In the genomic region with DNA sequence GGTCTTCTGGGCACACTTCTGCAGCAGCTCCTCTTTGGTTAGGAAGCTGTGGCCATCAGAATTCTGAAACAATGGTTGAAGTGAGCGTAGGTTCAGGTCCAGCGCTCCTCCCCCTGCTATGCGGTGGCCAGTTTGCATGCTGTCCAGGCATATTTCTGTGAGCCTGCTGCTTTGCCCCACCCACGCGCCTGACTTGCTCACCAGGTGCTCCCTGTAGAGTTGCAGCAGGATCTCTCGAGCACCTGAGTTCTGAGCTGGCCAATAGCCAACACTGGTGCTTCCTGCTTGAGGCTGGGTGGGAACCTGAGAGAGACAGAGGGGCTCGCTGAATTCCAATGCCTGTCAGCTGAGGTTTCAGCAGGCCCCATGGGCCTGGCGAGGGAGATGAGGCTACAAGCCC, we compare ENCODE assay signal across 14 mouse cellular contexts. TPM values are rescaled to one million over a fixed set of nuclear protein-coding genes. Genes with fewer than 3 reads are reported as not detected.
DNase-seq lines count a peak whose midpoint lies in the region; ATAC-seq lines count a peak whose summit lies in the region.
"Had no signal": no experiment of that assay in that cellular context is flagged by ENCODE, and none has a peak within 500 bp of the region (broad histone marks: within the 10 kb centered on the region; RNA-seq: fewer than 3 reads in every experiment).

No protein-coding gene starts in this region.

- peaks cover 25% of the 10 kb centered on the region for H3K36me3 ChIP-seq in heart, embryonic 11.5 days (ENCODE audit: control insufficient read depth, insufficient read depth, low read length)
- peaks cover 48% of the 10 kb centered on the region for H3K36me3 ChIP-seq in neural tube, embryonic 12.5 days
- peaks cover 49% of the 10 kb centered on the region for H3K36me3 ChIP-seq in embryonic facial prominence, embryonic 15.5 days

- no peak overlapping the region for H3K9ac ChIP-seq in heart, embryonic 11.5 days (ENCODE audit: low read depth, low read length)
- H3K9ac ChIP-seq in neural tube, embryonic 12.5 days, result 0 out of 2 replicates have a peak overlapping the region, but pooled peaks have one; percentile 21
- no peak overlapping the region for H3K9ac ChIP-seq in embryonic facial prominence, embryonic 15.5 days
- H3K9ac ChIP-seq: liver, embryonic 12.5 days had no signal

- 87% methylated on average over 8 of the region's 8 CpGs for WGBS in heart, embryonic 11.5 days (ENCODE audit: insufficient replicate concordance)
- 93% methylated on average over 8 of the region's 8 CpGs for WGBS in neural tube, embryonic 12.5 days
- 74% methylated on average over 8 of the region's 8 CpGs for WGBS in embryonic facial prominence, embryonic 15.5 days

- DNase-seq in heart, postnatal 36 days, result no peak
- no peak for DNase-seq in neural tube, embryonic 10.5 days (ENCODE audit: extremely low spot score, low spot score)
- peak; percentile 60 to 80 for DNase-seq in lung, postnatal 4 days
- DNase-seq: adrenal gland, postnatal 25 days; right cerebral cortex, adult 18-20 months had no signal

- no peaks in the 10 kb centered on the region for H3K27me3 ChIP-seq in heart, embryonic 11.5 days (ENCODE audit: control insufficient read depth, insufficient read depth, low read length)
- no peaks in the 10 kb centered on the region for H3K27me3 ChIP-seq in neural tube, embryonic 12.5 days (replicated peaks)
- no peaks in the 10 kb centered on the region for H3K27me3 ChIP-seq in embryonic facial prominence, embryonic 15.5 days
- H3K27me3 ChIP-seq: CH12.LX; liver, embryonic 12.5 days had no signal

- H3K9me3 ChIP-seq in heart, embryonic 11.5 days (replicated peaks; ENCODE audit: control insufficient read depth, low read length), result no peaks in the 10 kb centered on the region
- no peaks in the 10 kb centered on the region for H3K9me3 ChIP-seq in neural tube, embryonic 12.5 days
- H3K9me3 ChIP-seq in embryonic facial prominence, embryonic 15.5 days (replicated peaks), result no peaks in the 10 kb centered on the region
- H3K9me3 ChIP-seq: liver, embryonic 12.5 days had no signal

- H3K4me3 ChIP-seq in heart, embryonic 11.5 days (ENCODE audit: low read depth, low read length), result no peak overlapping the region
- no peak overlapping the region for H3K4me3 ChIP-seq in neural tube, embryonic 12.5 days
- no peak overlapping the region; the same call in 1 of the 2 replicates for H3K4me3 ChIP-seq in embryonic facial prominence, embryonic 15.5 days (replicated peaks)

- no peak overlapping the region for H3K27ac ChIP-seq in heart, embryonic 11.5 days (ENCODE audit: low read depth, low read length)
- H3K27ac ChIP-seq in neural tube, embryonic 12.5 days, result no peak overlapping the region
- H3K27ac ChIP-seq in embryonic facial prominence, embryonic 15.5 days (replicated peaks), result peak overlapping the region; percentile 39; the same call in 1 of the 2 replicates

- 0 out of 2 replicates have a peak overlapping the region, but pooled peaks have one; percentile 1 for H3K4me2 ChIP-seq in heart, embryonic 11.5 days
- no peak overlapping the region; the same call in 1 of the 2 replicates for H3K4me2 ChIP-seq in neural tube, embryonic 12.5 days (replicated peaks)
- peak overlapping the region; percentile 86; the same call in 1 of the 2 replicates for H3K4me2 ChIP-seq in embryonic facial prominence, embryonic 15.5 days (replicated peaks)

- ATAC-seq in heart, embryonic 11.5 days (replicated peaks; ENCODE audit: insufficient number of reproducible peaks, low FRiP score, low TSS enrichment), result no peak
- no peak for ATAC-seq in neural tube, embryonic 12.5 days (ENCODE audit: low FRiP score, low read depth)
- no peak for ATAC-seq in embryonic facial prominence, embryonic 15.5 days (ENCODE audit: insufficient number of reproducible peaks, low FRiP score, low TSS enrichment, low read depth)
- no peak for ATAC-seq in inflammation-experienced regulatory T-cells, adult 6 months
- ATAC-seq in megakaryocyte progenitor cell, adult 5-6 weeks (replicated peaks; ENCODE audit: poor library complexity), result no peak
- ATAC-seq: intestine, embryonic 16.5 days; liver, embryonic 12.5 days had no signal

- intact Hi-C loops in heart, postnatal 36 days (cut with DNase I), result loop anchor here (2.0 to 5.0 kb wide), 3 partner anchors 21 to 119 kb away; a partner anchor contains a TSS

- peaks cover 11% of the 10 kb centered on the region; the same call in 1 of the 2 replicates for H3K4me1 ChIP-seq in heart, embryonic 11.5 days (ENCODE audit: control insufficient read depth, insufficient read depth, low read length)
- H3K4me1 ChIP-seq in neural tube, embryonic 12.5 days, result peaks cover 12% of the 10 kb centered on the region
- peaks cover 34% of the 10 kb centered on the region for H3K4me1 ChIP-seq in embryonic facial prominence, embryonic 15.5 days

RNA-seq across cellular contexts. Expression of a gene that starts 1.9 kb away (rescaled TPM):
- polyA plus RNA-seq in heart, embryonic 11.5 days (2014; fragmentation: Nextera tagmentation; extraction: Ambion mirVana), result 32.2 and 40.0 TPM in 2 replicates
- 10 to 100 TPM; 19.6 to 23.7 TPM for total RNA-seq in heart, postnatal 36 days (2021)
- 44.6 and 47.9 TPM in 2 replicates for polyA plus RNA-seq in neural tube, embryonic 12.5 days (2016; fragmentation: Nextera tagmentation; extraction: Ambion mirVana)
- 44.1 and 45.2 TPM in 2 replicates for polyA plus RNA-seq in embryonic facial prominence, embryonic 15.5 days (2015; fragmentation: Nextera tagmentation; extraction: Ambion mirVana)
- 10 to 100 TPM; 34.4 to 61.6 (median 36.6) TPM for polyA plus RNA-seq in inflammation-experienced regulatory T-cells, adult 6 months (2017; shearing (Covaris generic))
- 20.4 and 28.8 TPM in 2 replicates for total RNA-seq in megakaryocyte progenitor cell, adult 5-6 weeks (2015)
- total RNA-seq in megakaryocyte progenitor cell, adult 5-6 weeks (2017), result 10.3 and 11.6 TPM in 2 replicates

RNA-seq across cellular contexts. Expression of a gene that starts 4.0 kb away (rescaled TPM):
- 2,455 and 2,528 TPM in 2 replicates for polyA plus RNA-seq in heart, embryonic 11.5 days (2014; fragmentation: Nextera tagmentation; extraction: Ambion mirVana)
- total RNA-seq in heart, postnatal 36 days (2021), result 100 to 1,000 TPM; 174 to 188 TPM
- 3,361 and 3,377 TPM in 2 replicates for polyA plus RNA-seq in neural tube, embryonic 12.5 days (2016; fragmentation: Nextera tagmentation; extraction: Ambion mirVana)
- polyA plus RNA-seq in embryonic facial prominence, embryonic 15.5 days (2015; fragmentation: Nextera tagmentation; extraction: Ambion mirVana), result 2,278 and 2,311 TPM in 2 replicates
- 1,000 to 10,000 TPM; 1,933 to 3,699 (median 2,060) TPM for polyA plus RNA-seq in inflammation-experienced regulatory T-cells, adult 6 months (2017; shearing (Covaris generic))
- total RNA-seq in megakaryocyte progenitor cell, adult 5-6 weeks (2015), result 1,737 and 1,793 TPM in 2 replicates
- total RNA-seq in megakaryocyte progenitor cell, adult 5-6 weeks (2017), result 1,233 and 1,355 TPM in 2 replicates

RNA-seq across cellular contexts. Expression of a gene that starts 12.5 kb away (rescaled TPM):
- polyA plus RNA-seq in heart, embryonic 11.5 days (2014; fragmentation: Nextera tagmentation; extraction: Ambion mirVana), result 72.2 and 72.5 TPM in 2 replicates
- 1 to 10 TPM; 9.0 to 9.8 TPM for total RNA-seq in heart, postnatal 36 days (2021)
- polyA plus RNA-seq in neural tube, embryonic 12.5 days (2016; fragmentation: Nextera tagmentation; extraction: Ambion mirVana), result 58.3 and 60.3 TPM in 2 replicates
- polyA plus RNA-seq in embryonic facial prominence, embryonic 15.5 days (2015; fragmentation: Nextera tagmentation; extraction: Ambion mirVana), result 219 and 226 TPM in 2 replicates
- 1 to 10 TPM; 2.9 to 4.3 (median 3.8) TPM for polyA plus RNA-seq in inflammation-experienced regulatory T-cells, adult 6 months (2017; shearing (Covaris generic))
- 0.54 TPM in 1 of 2 replicates, not detected in the other for total RNA-seq in megakaryocyte progenitor cell, adult 5-6 weeks (2015)
- not detected in 2 replicates for total RNA-seq in megakaryocyte progenitor cell, adult 5-6 weeks (2017)

RNA-seq across cellular contexts. Expression of a gene that starts 17.3 kb away (rescaled TPM):
- not detected in 2 replicates for polyA plus RNA-seq in heart, embryonic 11.5 days (2014; fragmentation: Nextera tagmentation; extraction: Ambion mirVana)
- under 1 TPM; 0.58 to 0.70 TPM for total RNA-seq in heart, postnatal 36 days (2021)
- polyA plus RNA-seq in neural tube, embryonic 12.5 days (2016; fragmentation: Nextera tagmentation; extraction: Ambion mirVana), result 0.32 and 0.46 TPM in 2 replicates
- polyA plus RNA-seq in embryonic facial prominence, embryonic 15.5 days (2015; fragmentation: Nextera tagmentation; extraction: Ambion mirVana), result 0.16 TPM in 1 of 2 replicates, not detected in the other
- under 1 TPM; 0.44 to 0.82 (median 0.70) TPM for polyA plus RNA-seq in inflammation-experienced regulatory T-cells, adult 6 months (2017; shearing (Covaris generic))
- 0.66 and 1.7 TPM in 2 replicates for total RNA-seq in megakaryocyte progenitor cell, adult 5-6 weeks (2015)
- 1.5 TPM in 1 of 2 replicates, not detected in the other for total RNA-seq in megakaryocyte progenitor cell, adult 5-6 weeks (2017)
- polyA plus RNA-seq: intestine, embryonic 16.5 days; liver, embryonic 12.5 days had no signal

RNA-seq across cellular contexts. Expression of a gene that starts 18.0 kb away (rescaled TPM):
- 0.84 and 0.86 TPM in 2 replicates for polyA plus RNA-seq in heart, embryonic 11.5 days (2014; fragmentation: Nextera tagmentation; extraction: Ambion mirVana)
- under 1 TPM in 1 of 2 experiments, not detected in 1; 0.43 TPM for total RNA-seq in heart, postnatal 36 days (2021)
- 3.3 and 4.2 TPM in 2 replicates for polyA plus RNA-seq in neural tube, embryonic 12.5 days (2016; fragmentation: Nextera tagmentation; extraction: Ambion mirVana)
- polyA plus RNA-seq in embryonic facial prominence, embryonic 15.5 days (2015; fragmentation: Nextera tagmentation; extraction: Ambion mirVana), result 1.4 and 2.8 TPM in 2 replicates
- 100 to 1,000 TPM; 168 to 249 (median 216) TPM for polyA plus RNA-seq in inflammation-experienced regulatory T-cells, adult 6 months (2017; shearing (Covaris generic))
- 0.47 and 0.83 TPM in 2 replicates for total RNA-seq in megakaryocyte progenitor cell, adult 5-6 weeks (2015)
- 0.44 and 0.79 TPM in 2 replicates for total RNA-seq in megakaryocyte progenitor cell, adult 5-6 weeks (2017)
- total RNA-seq: adrenal gland, postnatal 25 days; layer of hippocampus, postnatal 25 days had no signal

Comparison
In these comparisons a context has a peak if more than half of its experiments do, and no peak if none do; other contexts are left out.
1. DNase-seq: peak in lung, postnatal 4 days (2 of 2); none in heart, postnatal 36 days (0 of 2) and neural tube, embryonic 10.5 days (single experiment).
2. RNA of a gene that starts 12.5 kb away (polyA plus RNA-seq): 219 to 226 TPM in embryonic facial prominence, embryonic 15.5 days, 72.2 to 72.5 TPM in heart, embryonic 11.5 days and 58.3 to 60.3 TPM in neural tube, embryonic 12.5 days; 2.9 to 4.3 TPM in inflammation-experienced regulatory T-cells, adult 6 months; every median in the first group is over 10 times any median in the second.